Mouse (Mus musculus): ENCODE results near the gene Runx2. TPM values are rescaled to one million over a fixed set of nuclear protein-coding genes. Genes with fewer than 3 reads are reported as not detected.

Runx2 gene
- polyA plus RNA-seq, 1 experiment from 2014 or later = 0.25 TPM

- ATAC-seq = no peak
- Histone ChIP-seq H3K36me3 (ENCODE audit: control insufficient read depth, insufficient read depth, low read length) (no peaks in the 10 kb centered on the region), H3K4me2 (ENCODE audit: low read length) (no peak overlapping the region), H3K9ac (ENCODE audit: low read length) (no peak overlapping the region), H3K27me3 (replicated peaks; ENCODE audit: control insufficient read depth, insufficient read depth, low read length) (no peaks in the 10 kb centered on the region), H3K27ac (ENCODE audit: low read depth, low read length) (no peak overlapping the region), H3K9me3 (replicated peaks; ENCODE audit: control insufficient read depth, low read length) (no peaks in the 10 kb centered on the region), H3K4me1 (ENCODE audit: control insufficient read depth, insufficient read depth, low read length) (no peaks in the 10 kb centered on the region), H3K4me3 (ENCODE audit: low read depth, low read length) (no peak overlapping the region)
- 76% methylated on average over 2 of the region's 2 CpGs for WGBS
- DNase-seq (ENCODE audit: low spot score) = no peak
Measured at GRCm38 (mm10) chr17:44691517-44691916, 123.1 kb downstream of the Runx2 start.

GRCm38 (mm10) chr17:44690410-44691035, 124.1 kb downstream of the Runx2 start:
- no peaks in the 10 kb centered on the region for H3K9me3 ChIP-seq (replicated peaks; ENCODE audit: control insufficient read depth, low read length)
- no peaks in the 10 kb centered on the region; the same call in 1 of the 2 replicates for H3K4me1 ChIP-seq (ENCODE audit: control insufficient read depth, insufficient read depth, low read length)
- no peak overlapping the region for H3K4me2 ChIP-seq (ENCODE audit: low read length)
- no peak overlapping the region for H3K27ac ChIP-seq (ENCODE audit: low read depth, low read length)
- no peak overlapping the region for H3K4me3 ChIP-seq (ENCODE audit: low read depth, low read length)
- DNase-seq (ENCODE audit: low spot score) (no peak), ATAC-seq (no peak)
- 95% methylated on average over 5 of the region's 5 CpGs for WGBS
- H3K9ac ChIP-seq (ENCODE audit: low read length) = no peak overlapping the region
- no peaks in the 10 kb centered on the region for H3K27me3 ChIP-seq (replicated peaks; ENCODE audit: control insufficient read depth, insufficient read depth, low read length)
- no peaks in the 10 kb centered on the region for H3K36me3 ChIP-seq (ENCODE audit: control insufficient read depth, insufficient read depth, low read length)

DNA sequence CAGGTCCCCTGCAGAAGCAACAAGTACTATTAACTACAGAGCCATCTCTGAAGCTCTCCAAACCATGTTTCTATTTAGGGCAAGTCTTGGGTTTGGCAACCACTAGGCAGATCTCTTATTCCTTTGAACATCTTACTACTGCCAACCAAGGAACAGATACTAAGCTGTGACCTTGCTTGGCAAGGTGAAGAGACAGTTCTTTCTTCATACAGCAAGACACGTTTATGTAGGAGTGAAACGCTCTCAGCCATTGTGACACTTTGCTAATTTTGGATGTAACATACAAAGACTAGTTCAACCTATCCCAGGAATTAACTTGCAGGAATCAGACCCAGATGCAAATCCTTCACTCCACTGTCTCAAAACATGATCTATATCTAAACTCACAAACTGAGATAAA, 126.3 kb downstream of the Runx2 start:
- no peak for ATAC-seq
- WGBS = 79% methylated on average over 2 of the region's 2 CpGs
- no peak for DNase-seq (ENCODE audit: low spot score)

DNA sequence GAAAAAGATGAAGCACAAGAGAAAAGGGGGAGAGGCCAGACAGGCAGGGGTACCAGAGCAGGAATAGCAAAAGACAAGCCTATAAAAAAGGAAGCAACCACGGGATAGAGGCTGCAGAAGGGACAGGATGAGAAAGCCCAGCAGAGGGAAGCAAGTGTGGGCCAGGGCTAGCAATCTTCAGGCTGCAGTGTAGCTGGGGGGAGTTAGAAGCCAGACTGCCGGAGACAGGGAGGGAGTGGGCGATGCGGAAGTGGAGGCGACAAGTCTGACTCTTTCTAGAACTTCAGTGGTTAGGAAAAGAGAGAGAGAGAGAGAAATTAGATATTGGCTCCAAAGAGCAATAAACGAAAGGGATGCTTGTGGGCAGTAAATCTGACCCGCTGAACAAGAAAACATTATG, 129.1 kb downstream of the Runx2 start:
- H3K4me1 ChIP-seq (ENCODE audit: control insufficient read depth, insufficient read depth, low read length) = no peaks in the 10 kb centered on the region; the same call in 1 of the 2 replicates
- no peak for DNase-seq (ENCODE audit: low spot score)
- H3K9me3 ChIP-seq (replicated peaks; ENCODE audit: control insufficient read depth, low read length) = no peaks in the 10 kb centered on the region
- H3K27me3 ChIP-seq (replicated peaks; ENCODE audit: control insufficient read depth, insufficient read depth, low read length) = no peaks in the 10 kb centered on the region
- ATAC-seq = no peak
- H3K4me3 ChIP-seq (ENCODE audit: low read depth, low read length) = no peak overlapping the region
- no peak overlapping the region for H3K4me2 ChIP-seq (ENCODE audit: low read length)
- WGBS = 47% methylated on average over 7 of the region's 7 CpGs
- H3K36me3 ChIP-seq (ENCODE audit: control insufficient read depth, insufficient read depth, low read length) = no peaks in the 10 kb centered on the region
- H3K27ac ChIP-seq (ENCODE audit: low read depth, low read length) = no peak overlapping the region
- no peak overlapping the region for H3K9ac ChIP-seq (ENCODE audit: low read length)

More for the DNA sequence above, 126.3 kb downstream of the Runx2 start:
- Histone ChIP-seq H3K36me3 (ENCODE audit: control insufficient read depth, insufficient read depth, low read length) (no peaks in the 10 kb centered on the region), H3K27ac (ENCODE audit: low read depth, low read length) (no peak overlapping the region), H3K4me1 (ENCODE audit: control insufficient read depth, insufficient read depth, low read length) (no peaks in the 10 kb centered on the region; the same call in 1 of the 2 replicates), H3K4me3 (ENCODE audit: low read depth, low read length) (no peak overlapping the region), H3K9ac (ENCODE audit: low read length) (no peak overlapping the region), H3K4me2 (ENCODE audit: low read length) (no peak overlapping the region), H3K9me3 (replicated peaks; ENCODE audit: control insufficient read depth, low read length) (no peaks in the 10 kb centered on the region), H3K27me3 (replicated peaks; ENCODE audit: control insufficient read depth, insufficient read depth, low read length) (no peaks in the 10 kb centered on the region)

- Histone ChIP-seq H3K9ac (ENCODE audit: low read length) (no peak overlapping the region), H3K4me2 (ENCODE audit: low read length) (no peak overlapping the region), H3K36me3 (ENCODE audit: control insufficient read depth, insufficient read depth, low read length) (no peaks in the 10 kb centered on the region), H3K27ac (ENCODE audit: low read depth, low read length) (no peak overlapping the region), H3K4me1 (ENCODE audit: control insufficient read depth, insufficient read depth, low read length) (no peaks in the 10 kb centered on the region; the same call in 1 of the 2 replicates), H3K4me3 (ENCODE audit: low read depth, low read length) (no peak overlapping the region), H3K27me3 (replicated peaks; ENCODE audit: control insufficient read depth, insufficient read depth, low read length) (no peaks in the 10 kb centered on the region), H3K9me3 (replicated peaks; ENCODE audit: control insufficient read depth, low read length) (no peaks in the 10 kb centered on the region)
- WGBS = 93% methylated on average over 9 of the region's 9 CpGs
- no peak for ATAC-seq
- DNase-seq (ENCODE audit: low spot score) = no peak
Measured at GRCm38 (mm10) chr17:44683026-44683425, 131.6 kb downstream of the Runx2 start.

DNA sequence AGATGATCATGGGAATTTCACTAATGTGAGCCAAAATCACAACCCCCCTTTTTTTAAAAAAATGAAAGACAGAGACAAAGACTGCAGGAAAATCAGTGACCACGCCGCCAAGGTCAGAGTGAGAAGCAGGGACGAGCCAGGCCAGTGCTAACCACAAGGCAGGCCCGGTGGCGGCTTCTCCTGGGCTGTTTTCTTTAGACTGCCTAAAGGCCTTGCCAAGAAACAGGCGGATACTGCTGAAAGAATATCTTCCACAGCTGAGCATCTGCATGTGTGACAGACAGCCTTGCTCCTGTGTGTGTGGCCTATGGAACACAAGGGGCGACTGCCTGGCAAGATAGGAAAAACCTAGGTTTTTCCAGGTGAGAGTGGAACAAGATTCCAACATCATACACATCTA, 136.8 kb downstream of the Runx2 start:
- H3K36me3 ChIP-seq (ENCODE audit: control insufficient read depth, insufficient read depth, low read length) = no peaks in the 10 kb centered on the region
- no peak for ATAC-seq
- no peaks in the 10 kb centered on the region for H3K9me3 ChIP-seq (replicated peaks; ENCODE audit: control insufficient read depth, low read length)
- H3K27me3 ChIP-seq (replicated peaks; ENCODE audit: control insufficient read depth, insufficient read depth, low read length) = no peaks in the 10 kb centered on the region
- H3K9ac ChIP-seq (ENCODE audit: low read length) = no peak overlapping the region
- 72% methylated on average over 7 of the region's 7 CpGs for WGBS
- H3K4me2 ChIP-seq (ENCODE audit: low read length) = no peak overlapping the region
- H3K27ac ChIP-seq (ENCODE audit: low read depth, low read length) = no peak overlapping the region
- H3K4me1 ChIP-seq (ENCODE audit: control insufficient read depth, insufficient read depth, low read length) = no peaks in the 10 kb centered on the region
- no peak overlapping the region for H3K4me3 ChIP-seq (ENCODE audit: low read depth, low read length)
- DNase-seq (ENCODE audit: low spot score) = no peak

DNA sequence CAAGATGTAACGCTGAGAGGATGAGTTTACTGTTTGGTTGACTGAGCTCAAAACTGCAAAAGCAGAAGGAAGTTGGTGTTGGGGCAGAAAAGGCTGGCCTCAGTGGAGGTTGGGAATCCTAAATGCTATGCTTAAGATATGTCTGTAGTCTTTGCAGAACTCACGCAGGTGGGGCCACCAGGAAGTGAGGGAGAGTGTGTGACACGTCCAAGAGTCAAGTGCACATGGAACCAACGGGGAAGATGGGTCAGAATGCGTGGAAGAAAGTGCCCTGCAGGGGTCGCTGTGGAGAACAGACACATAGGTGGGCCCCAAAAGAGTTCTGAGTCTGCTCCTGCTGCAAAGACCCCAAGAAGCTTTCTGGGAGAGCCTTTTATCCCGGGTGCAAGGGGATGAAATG, 141.8 kb downstream of the Runx2 start:
- DNase-seq (ENCODE audit: low spot score) = no peak

GRCm38 (mm10) chr17:44671946-44672692, 142.5 kb downstream of the Runx2 start:
- Histone ChIP-seq H3K9ac (ENCODE audit: low read length) (no peak overlapping the region), H3K36me3 (ENCODE audit: control insufficient read depth, insufficient read depth, low read length) (no peaks in the 10 kb centered on the region), H3K4me3 (ENCODE audit: low read depth, low read length) (no peak overlapping the region), H3K4me2 (ENCODE audit: low read length) (no peak overlapping the region), H3K9me3 (replicated peaks; ENCODE audit: control insufficient read depth, low read length) (no peaks in the 10 kb centered on the region), H3K27me3 (replicated peaks; ENCODE audit: control insufficient read depth, insufficient read depth, low read length) (no peaks in the 10 kb centered on the region), H3K4me1 (ENCODE audit: control insufficient read depth, insufficient read depth, low read length) (peaks cover 8% of the 10 kb centered on the region; the same call in 1 of the 2 replicates), H3K27ac (ENCODE audit: low read depth, low read length) (no peak overlapping the region)
- DNase-seq (ENCODE audit: low spot score) (peak; percentile 49), ATAC-seq (peak; percentile 48; the same call in 1 of the 2 replicates)
- 64% methylated on average over 16 of the region's 16 CpGs for WGBS

More for the DNA sequence above, 141.8 kb downstream of the Runx2 start:
- Histone ChIP-seq H3K9ac (ENCODE audit: low read length) (no peak overlapping the region), H3K36me3 (ENCODE audit: control insufficient read depth, insufficient read depth, low read length) (no peaks in the 10 kb centered on the region), H3K27ac (ENCODE audit: low read depth, low read length) (no peak overlapping the region), H3K4me2 (ENCODE audit: low read length) (no peak overlapping the region), H3K9me3 (replicated peaks; ENCODE audit: control insufficient read depth, low read length) (no peaks in the 10 kb centered on the region), H3K4me3 (ENCODE audit: low read depth, low read length) (no peak overlapping the region), H3K4me1 (ENCODE audit: control insufficient read depth, insufficient read depth, low read length) (peaks cover 8% of the 10 kb centered on the region; the same call in 1 of the 2 replicates), H3K27me3 (replicated peaks; ENCODE audit: control insufficient read depth, insufficient read depth, low read length) (no peaks in the 10 kb centered on the region)
- ATAC-seq = no peak
- 71% methylated on average over 7 of the region's 7 CpGs for WGBS

DNA sequence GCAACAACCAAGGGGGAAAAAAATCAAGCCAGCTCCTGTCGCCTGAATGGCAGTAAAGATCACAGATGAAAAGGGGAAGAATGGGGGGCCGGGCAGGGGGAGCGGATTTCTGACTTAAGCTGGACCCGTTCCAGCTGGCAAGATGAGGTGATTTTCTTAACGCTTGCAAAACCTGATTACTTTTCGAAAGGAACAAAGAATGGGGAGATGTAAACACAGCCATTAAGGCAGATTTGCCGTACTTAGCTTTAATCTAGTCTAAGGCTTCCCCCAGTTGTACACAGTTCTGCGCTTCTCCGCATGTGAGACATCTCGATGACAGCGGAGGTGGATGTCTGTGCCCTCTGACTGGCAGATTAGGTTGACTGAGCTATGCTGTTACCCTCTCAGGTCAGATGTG, 144.6 kb downstream of the Runx2 start:
- ATAC-seq = peak; percentile 61; the same call in 1 of the 2 replicates

More for the DNA sequence above, 144.6 kb downstream of the Runx2 start:
- no peak overlapping the region for H3K4me3 ChIP-seq (ENCODE audit: low read depth, low read length)
- DNase-seq (ENCODE audit: low spot score) = peak; percentile 68
- no peak overlapping the region for H3K27ac ChIP-seq (ENCODE audit: low read depth, low read length)
- peaks cover 8% of the 10 kb centered on the region; the same call in 1 of the 2 replicates for H3K4me1 ChIP-seq (ENCODE audit: control insufficient read depth, insufficient read depth, low read length)
- no peaks in the 10 kb centered on the region for H3K36me3 ChIP-seq (ENCODE audit: control insufficient read depth, insufficient read depth, low read length)
- H3K9me3 ChIP-seq (replicated peaks; ENCODE audit: control insufficient read depth, low read length) = no peaks in the 10 kb centered on the region
- H3K4me2 ChIP-seq (ENCODE audit: low read length) = peak overlapping the region; percentile 36
- no peak overlapping the region for H3K9ac ChIP-seq (ENCODE audit: low read length)
- 4% methylated on average over 11 of the region's 11 CpGs for WGBS
- H3K27me3 ChIP-seq (replicated peaks; ENCODE audit: control insufficient read depth, insufficient read depth, low read length) = no peaks in the 10 kb centered on the region
